9 mouse cellular contexts compared by ENCODE assay signal in the genomic region with DNA sequence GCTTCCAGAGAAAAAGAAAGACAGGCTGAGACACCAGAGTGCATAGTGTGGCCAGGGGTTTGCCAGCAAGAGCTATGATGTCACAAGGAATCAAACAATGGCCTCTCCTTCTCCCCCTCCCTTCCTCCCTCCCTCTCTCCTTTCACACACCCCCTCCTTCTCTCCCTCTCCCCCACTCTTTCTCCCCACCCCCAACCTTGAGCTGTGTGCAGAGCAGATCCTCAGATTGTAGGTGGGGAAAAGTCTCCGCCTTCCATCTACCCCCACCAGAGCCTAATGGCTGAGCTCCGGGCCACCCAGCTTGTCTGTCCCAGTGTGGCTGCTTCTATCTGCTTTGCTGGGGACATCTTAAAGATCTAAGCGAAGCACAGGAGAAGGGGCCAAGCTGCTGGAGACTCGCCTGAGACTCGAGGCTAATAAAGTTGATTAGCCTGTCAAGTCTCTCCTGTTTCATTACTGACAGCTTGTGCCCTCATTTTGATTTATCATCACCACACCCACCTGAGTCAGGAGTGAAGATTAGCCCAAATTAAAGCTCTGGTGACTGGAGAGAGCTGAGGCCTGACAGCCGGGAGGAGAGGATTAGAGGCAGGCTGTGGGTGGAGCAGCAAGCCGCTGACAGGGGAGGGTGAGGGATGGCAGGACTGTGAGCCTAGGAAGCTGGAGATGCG.
DNase-seq lines count a peak whose midpoint lies in the region; ATAC-seq lines count a peak whose summit lies in the region.
"Had no signal": no experiment of that assay in that cellular context is flagged by ENCODE, and none has a peak within 500 bp of the region (broad histone marks: within the 10 kb centered on the region; RNA-seq: fewer than 3 reads in every experiment).

No protein-coding gene starts in this region.

- no peak for DNase-seq in lung, adult 18-20 months
- peak; percentile 51 for DNase-seq in forebrain, embryonic 10.5 days (ENCODE audit: extremely low spot score, low spot score)
- peak; percentile 70 for DNase-seq in retina, embryonic 14.5 days (ENCODE audit: low spot score)
- no peak for DNase-seq in layer of hippocampus, postnatal 25 days (ENCODE audit: extremely low spot score in 1 of 2, low spot score in 1 of 2)
- DNase-seq in cerebellum, adult 11-12 months: no peak

- H3K4me1 ChIP-seq in lung, embryonic 15.5 days: peaks cover 32% of the 10 kb centered on the region
- peaks cover 39% of the 10 kb centered on the region for H3K4me1 ChIP-seq in forebrain, embryonic 10.5 days
- H3K4me1 ChIP-seq in intestine, embryonic 15.5 days (replicated peaks): peaks cover 15% of the 10 kb centered on the region

- no peak overlapping the region for H3K9ac ChIP-seq in lung, embryonic 15.5 days
- no peak overlapping the region for H3K9ac ChIP-seq in intestine, embryonic 15.5 days

- H3K27ac ChIP-seq in lung, embryonic 15.5 days: no peak overlapping the region
- peak overlapping the region; percentile 76 for H3K27ac ChIP-seq in forebrain, embryonic 10.5 days
- H3K27ac ChIP-seq in intestine, embryonic 15.5 days: no peak overlapping the region

- no peaks in the 10 kb centered on the region for H3K9me3 ChIP-seq in lung, embryonic 15.5 days
- H3K9me3 ChIP-seq in forebrain, embryonic 10.5 days: no peaks in the 10 kb centered on the region
- no peaks in the 10 kb centered on the region for H3K9me3 ChIP-seq in intestine, embryonic 15.5 days

- no peaks in the 10 kb centered on the region for H3K36me3 ChIP-seq in lung, embryonic 15.5 days
- H3K36me3 ChIP-seq in forebrain, embryonic 10.5 days (replicated peaks): no peaks in the 10 kb centered on the region
- H3K36me3 ChIP-seq in intestine, embryonic 15.5 days: no peaks in the 10 kb centered on the region

- WGBS in lung, embryonic 15.5 days: 5% methylated on average over 8 of the region's 8 CpGs
- 1% methylated on average over 8 of the region's 8 CpGs for WGBS in forebrain, embryonic 10.5 days
- WGBS in intestine, embryonic 15.5 days: 7% methylated on average over 8 of the region's 8 CpGs

- H3K4me3 ChIP-seq in lung, embryonic 15.5 days: no peak overlapping the region
- peak overlapping the region; percentile 35 for H3K4me3 ChIP-seq in forebrain, embryonic 10.5 days
- H3K4me3 ChIP-seq in intestine, embryonic 15.5 days (replicated peaks): no peak overlapping the region

- H3K4me2 ChIP-seq in lung, embryonic 15.5 days: no peak overlapping the region
- peak overlapping the region; percentile 9; the same call in 1 of the 2 replicates for H3K4me2 ChIP-seq in intestine, embryonic 15.5 days (replicated peaks)

- no peaks in the 10 kb centered on the region for H3K27me3 ChIP-seq in lung, embryonic 15.5 days
- peaks cover 24% of the 10 kb centered on the region for H3K27me3 ChIP-seq in forebrain, embryonic 10.5 days (ENCODE audit: poor library complexity, severe bottlenecking)
- no peaks in the 10 kb centered on the region for H3K27me3 ChIP-seq in intestine, embryonic 15.5 days (replicated peaks)

- peak; percentile 46; the same call in 1 of the 2 replicates for ATAC-seq in lung, embryonic 15.5 days (ENCODE audit: borderline replicate concordance, extremely low read depth, low FRiP score, low TSS enrichment)
- peak; percentile 71 for ATAC-seq in intestine, embryonic 15.5 days
- ATAC-seq in frontal cortex, adult (ENCODE audit: low TSS enrichment): no peak
- ATAC-seq: inflammation-experienced regulatory T-cells, adult 6 months had no signal

Comparison
In these comparisons a context has a peak if more than half of its experiments do, and no peak if none do; other contexts are left out.
1. DNase-seq: peak in forebrain, embryonic 10.5 days (single experiment) and retina, embryonic 14.5 days (single experiment); none in lung, adult 18-20 months (0 of 2), layer of hippocampus, postnatal 25 days (0 of 2) and cerebellum, adult 11-12 months (single experiment).